Mouse (Mus musculus) megakaryocyte, embryonic 14.5 days (primary cell): Measurements from ENCODE around the gene Slc36a2.

Experiments
- FLI1 ChIP-seq: IDR thresholded peaks from 2 replicates; pipeline ENCODE4 v1.6.1; 2012; ENCODE audit warnings: low read length, inconsistent platforms, mixed read lengths
- GATA1 ChIP-seq: IDR thresholded peaks from 3 replicates; pipeline ENCODE4 v1.6.1; 2012; ENCODE audit warnings: mixed read lengths, low read length, inconsistent platforms, borderline replicate concordance

DNA sequence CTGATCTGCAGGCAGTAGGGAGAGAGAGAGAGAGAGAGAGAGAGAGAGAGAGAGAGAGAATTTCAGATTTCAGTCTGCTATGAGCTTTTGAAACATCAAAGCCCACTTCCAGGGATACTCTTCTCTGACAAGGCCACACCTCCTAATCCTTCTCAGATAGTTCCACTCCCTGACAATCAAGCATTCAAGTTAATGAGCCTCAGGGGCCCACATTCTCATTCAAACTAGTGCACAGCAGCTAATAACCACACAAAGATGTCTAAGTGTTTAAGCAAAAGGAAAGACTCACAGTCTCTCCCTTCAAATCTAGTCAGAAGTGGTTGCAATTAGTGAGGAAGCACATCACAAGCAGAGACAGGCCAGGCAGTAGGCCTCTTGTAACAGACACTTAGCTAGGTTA, 64.6 kb downstream of the Slc36a2 start:
- no peak for TF ChIP-seq GATA1
- TF ChIP-seq FLI1 = no peak
